ENCODE assay signal across 18 mouse cellular contexts in the genomic region with DNA sequence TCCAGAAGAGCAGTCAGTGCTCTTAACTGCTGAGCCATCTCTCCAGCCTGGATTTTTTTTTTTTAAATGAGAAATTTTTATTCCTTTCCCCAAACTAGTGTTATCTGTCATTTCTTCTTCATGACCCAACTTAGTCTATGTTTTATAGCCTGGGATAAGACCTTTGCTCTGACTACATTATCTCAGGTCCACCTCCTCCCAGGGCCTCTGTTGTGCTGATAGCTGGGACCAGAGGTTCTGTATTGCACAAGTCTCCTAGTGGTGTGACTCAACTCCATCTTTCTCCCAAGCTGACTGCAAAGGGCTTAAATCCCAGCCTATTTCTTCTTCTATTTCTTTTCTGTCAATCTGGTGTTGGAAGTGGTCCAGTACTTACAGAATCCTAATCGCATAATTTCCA. TPM values are rescaled to one million over a fixed set of nuclear protein-coding genes. Genes with fewer than 3 reads are reported as not detected.
"Had no signal": no experiment of that assay in that cellular context is flagged by ENCODE, and none has a peak within 500 bp of the region (broad histone marks: within the 10 kb centered on the region; RNA-seq: fewer than 3 reads in every experiment).

No protein-coding gene starts in this region.

- H3K27me3 ChIP-seq: neural tube, embryonic 13.5 days; neural tube, embryonic 15.5 days; stomach, embryonic 15.5 days had no signal

- H3K4me1 ChIP-seq: neural tube, embryonic 13.5 days; neural tube, embryonic 15.5 days; stomach, embryonic 15.5 days had no signal

- H3K4me2 ChIP-seq: neural tube, embryonic 13.5 days; neural tube, embryonic 15.5 days; stomach, embryonic 15.5 days had no signal

- H3K9me3 ChIP-seq: neural tube, embryonic 13.5 days; neural tube, embryonic 15.5 days; stomach, embryonic 15.5 days had no signal

- H3K4me3 ChIP-seq: neural tube, embryonic 13.5 days; neural tube, embryonic 15.5 days; stomach, embryonic 15.5 days had no signal

- DNase-seq: retina, postnatal 1 day; right cerebral cortex, adult 18-20 months; right cerebral cortex, postnatal 14 days; right cerebral cortex, postnatal 25 days; right cerebral cortex, postnatal 4 days; spleen, adult 18-20 months; thymus, adult 18-20 months; thymus, adult 2 months; thymus, postnatal 14 days; thymus, postnatal 25 days; thymus, postnatal 36 days; thymus, postnatal 4 days had no signal

- H3K9ac ChIP-seq: neural tube, embryonic 13.5 days; neural tube, embryonic 15.5 days; stomach, embryonic 15.5 days had no signal

- H3K36me3 ChIP-seq: neural tube, embryonic 13.5 days; neural tube, embryonic 15.5 days; stomach, embryonic 15.5 days had no signal

- H3K27ac ChIP-seq: neural tube, embryonic 13.5 days; neural tube, embryonic 15.5 days; stomach, embryonic 15.5 days; stomach, postnatal 0 days had no signal

RNA-seq across cellular contexts. Expression of gene Dnah5, which starts 56.7 kb away (rescaled TPM):
- total RNA-seq: neutrophil, adult 5-6 weeks had no signal
- polyA plus RNA-seq: spleen, adult 2 months had no signal
